Mouse (Mus musculus): Measurements from ENCODE around the gene Ano1. TPM values are rescaled to one million over a fixed set of nuclear protein-coding genes. Genes with fewer than 3 reads are reported as not detected.

Ano1 gene
- polyA plus RNA-seq (2012; ENCODE audit: insufficient read depth, low replicate concordance), result not detected in 2 replicates

DNA sequence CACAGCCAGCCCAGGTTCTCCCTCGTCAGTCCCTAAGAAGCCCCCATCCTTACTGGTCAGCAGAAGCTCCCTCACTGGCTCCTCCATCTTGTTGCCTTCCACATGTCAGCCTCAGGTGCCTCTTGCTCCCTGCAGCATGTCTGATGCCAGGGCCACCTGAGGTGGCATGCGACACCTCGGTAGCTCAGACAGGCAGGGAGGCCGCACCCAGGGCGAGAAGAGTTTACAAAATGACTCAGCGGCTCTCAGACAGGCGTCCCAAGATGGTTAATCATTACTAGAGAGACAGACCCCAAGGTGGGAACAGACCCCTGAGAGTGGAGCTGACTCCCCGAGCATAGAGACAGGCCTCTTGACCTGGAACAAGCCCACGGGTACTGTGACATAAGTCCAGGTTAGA lies at the start of gene Ano1:
Ano1 (minus strand) TSS at position 142 of the 400 bp plus-strand sequence.
- Histone ChIP-seq H3K27me3 (replicated peaks) (peaks cover 74% of the 10 kb centered on the region), H3K9me3 (no peaks in the 10 kb centered on the region), H3K36me3 (replicated peaks; ENCODE audit: low read length) (no peaks in the 10 kb centered on the region), H3K4me3 (replicated peaks) (no peak within 1 kb of the TSS), H3K4me1 (no peaks in the 10 kb centered on the region)
- TF ChIP-seq FLI1 (IDR thresholded peaks at IDR 0.05; ENCODE audit: low read length) (no peak), GATA1 (IDR thresholded peaks at IDR 0.05; ENCODE audit: borderline replicate concordance, low read length) (no peak)

DNA sequence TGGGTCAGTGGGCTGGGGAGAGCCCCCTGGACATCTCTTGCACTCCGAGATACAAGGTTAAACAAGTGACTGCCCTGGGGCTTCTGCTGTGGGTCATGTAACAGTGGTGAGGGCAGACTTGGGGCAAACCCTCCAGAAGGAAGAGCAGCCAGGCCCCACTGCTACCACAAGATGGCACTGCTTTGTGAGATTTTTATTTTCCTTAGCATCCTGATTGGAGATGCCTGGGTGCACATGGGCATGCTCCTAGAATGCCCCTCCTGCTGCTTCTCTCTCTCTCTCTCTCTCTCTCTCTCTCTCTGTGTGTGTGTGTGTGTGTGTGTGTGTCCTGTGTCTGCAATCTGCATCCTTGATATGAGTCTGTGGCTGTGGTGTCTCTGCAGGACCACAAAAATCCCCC lies 46.7 kb upstream of the Ano1 start:
- no peaks in the 10 kb centered on the region for H3K9me3 ChIP-seq
- no peak overlapping the region for H3K4me3 ChIP-seq (replicated peaks)
- no peak for TF ChIP-seq FLI1 (IDR thresholded peaks at IDR 0.05; ENCODE audit: low read length)
- TF ChIP-seq GATA1 (IDR thresholded peaks at IDR 0.05; ENCODE audit: borderline replicate concordance, low read length), result no peak
- H3K4me1 ChIP-seq, result peaks cover 14% of the 10 kb centered on the region
- H3K36me3 ChIP-seq (replicated peaks; ENCODE audit: low read length), result no peaks in the 10 kb centered on the region
- peaks cover 81% of the 10 kb centered on the region for H3K27me3 ChIP-seq (replicated peaks)

- H3K27me3 ChIP-seq (replicated peaks), result peaks cover 76% of the 10 kb centered on the region
- no peaks in the 10 kb centered on the region for H3K36me3 ChIP-seq (replicated peaks; ENCODE audit: low read length)
- 0 out of 2 replicates have a peak, but pooled peaks cover 3% of the 10 kb centered on the region for H3K4me1 ChIP-seq
- H3K4me3 ChIP-seq (replicated peaks), result no peak overlapping the region
- no peaks in the 10 kb centered on the region for H3K9me3 ChIP-seq
- TF ChIP-seq FLI1 (IDR thresholded peaks at IDR 0.05; ENCODE audit: low read length), result no peak
- TF ChIP-seq GATA1 (IDR thresholded peaks at IDR 0.05; ENCODE audit: borderline replicate concordance, low read length), result no peak
Observed at GRCm38 (mm10) chr7:144796986-144797735, 45.4 kb upstream of the Ano1 start.

- no peak for TF ChIP-seq FLI1 (IDR thresholded peaks at IDR 0.05; ENCODE audit: low read length)
- TF ChIP-seq GATA1 (IDR thresholded peaks at IDR 0.05; ENCODE audit: borderline replicate concordance, low read length), result no peak
- Histone ChIP-seq H3K4me1 (0 out of 2 replicates have a peak, but pooled peaks cover 3% of the 10 kb centered on the region), H3K9me3 (0 out of 2 replicates have a peak, but pooled peaks cover 5% of the 10 kb centered on the region), H3K36me3 (replicated peaks; ENCODE audit: low read length) (no peaks in the 10 kb centered on the region), H3K4me3 (replicated peaks) (no peak overlapping the region), H3K27me3 (replicated peaks) (peaks cover 71% of the 10 kb centered on the region)
Observed at GRCm38 (mm10) chr7:144795976-144796474, 44.3 kb upstream of the Ano1 start.

DNA sequence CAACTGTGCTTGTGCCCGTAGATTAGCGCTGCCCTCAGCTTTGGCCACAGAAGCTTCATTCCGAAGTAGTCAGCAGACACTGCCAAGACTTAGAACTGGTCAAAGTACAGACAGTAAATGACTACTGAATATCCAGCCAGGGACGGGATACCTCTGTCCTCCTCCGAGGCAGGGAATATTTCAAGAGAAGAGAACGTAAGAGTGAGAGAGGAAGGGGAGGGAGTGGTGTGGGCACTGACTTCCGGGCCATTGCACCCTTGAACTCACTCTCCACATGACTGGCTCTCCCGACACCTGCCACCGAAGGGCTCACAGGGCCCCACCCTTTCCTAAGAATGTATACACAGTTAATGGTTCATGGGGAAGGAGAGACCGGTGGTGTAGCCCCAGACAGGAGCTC lies 41.5 kb upstream of the Ano1 start:
- no peaks in the 10 kb centered on the region for H3K36me3 ChIP-seq (replicated peaks; ENCODE audit: low read length)
- H3K4me3 ChIP-seq (replicated peaks), result no peak overlapping the region
- TF ChIP-seq GATA1 (IDR thresholded peaks at IDR 0.05; ENCODE audit: borderline replicate concordance, low read length), result no peak
- no peak for TF ChIP-seq FLI1 (IDR thresholded peaks at IDR 0.05; ENCODE audit: low read length)
- H3K9me3 ChIP-seq, result 0 out of 2 replicates have a peak, but pooled peaks cover 5% of the 10 kb centered on the region
- H3K4me1 ChIP-seq, result peaks cover 12% of the 10 kb centered on the region
- peaks cover 60% of the 10 kb centered on the region for H3K27me3 ChIP-seq (replicated peaks)

DNA sequence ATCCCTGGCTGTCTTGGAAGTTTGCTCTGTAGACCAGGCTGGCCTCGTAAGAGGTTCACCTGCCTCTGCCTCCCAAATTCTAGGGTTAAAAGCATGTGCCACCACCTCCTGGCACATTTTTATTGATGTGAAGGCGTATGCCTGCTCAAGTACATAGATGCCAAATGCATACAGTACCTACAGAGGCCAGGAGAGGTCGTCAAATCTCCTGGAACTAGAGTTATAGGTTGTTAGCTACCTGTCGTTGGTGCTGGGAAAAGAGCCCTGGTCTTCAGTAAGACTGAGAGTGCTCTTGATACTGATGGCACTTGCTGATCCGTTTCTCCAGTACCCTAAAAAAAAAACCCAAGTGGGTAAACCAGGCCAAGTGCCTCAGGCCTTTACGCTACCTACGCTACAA lies 39.7 kb upstream of the Ano1 start:
- TF ChIP-seq GATA1 (IDR thresholded peaks at IDR 0.05; ENCODE audit: borderline replicate concordance, low read length) (no peak), FLI1 (IDR thresholded peaks at IDR 0.05; ENCODE audit: low read length) (no peak)
- H3K36me3 ChIP-seq (replicated peaks; ENCODE audit: low read length), result no peaks in the 10 kb centered on the region
- H3K4me3 ChIP-seq (replicated peaks), result no peak overlapping the region
- peaks cover 28% of the 10 kb centered on the region for H3K4me1 ChIP-seq
- H3K27me3 ChIP-seq (replicated peaks), result peaks cover 53% of the 10 kb centered on the region
- H3K9me3 ChIP-seq, result 0 out of 2 replicates have a peak, but pooled peaks cover 5% of the 10 kb centered on the region

DNA sequence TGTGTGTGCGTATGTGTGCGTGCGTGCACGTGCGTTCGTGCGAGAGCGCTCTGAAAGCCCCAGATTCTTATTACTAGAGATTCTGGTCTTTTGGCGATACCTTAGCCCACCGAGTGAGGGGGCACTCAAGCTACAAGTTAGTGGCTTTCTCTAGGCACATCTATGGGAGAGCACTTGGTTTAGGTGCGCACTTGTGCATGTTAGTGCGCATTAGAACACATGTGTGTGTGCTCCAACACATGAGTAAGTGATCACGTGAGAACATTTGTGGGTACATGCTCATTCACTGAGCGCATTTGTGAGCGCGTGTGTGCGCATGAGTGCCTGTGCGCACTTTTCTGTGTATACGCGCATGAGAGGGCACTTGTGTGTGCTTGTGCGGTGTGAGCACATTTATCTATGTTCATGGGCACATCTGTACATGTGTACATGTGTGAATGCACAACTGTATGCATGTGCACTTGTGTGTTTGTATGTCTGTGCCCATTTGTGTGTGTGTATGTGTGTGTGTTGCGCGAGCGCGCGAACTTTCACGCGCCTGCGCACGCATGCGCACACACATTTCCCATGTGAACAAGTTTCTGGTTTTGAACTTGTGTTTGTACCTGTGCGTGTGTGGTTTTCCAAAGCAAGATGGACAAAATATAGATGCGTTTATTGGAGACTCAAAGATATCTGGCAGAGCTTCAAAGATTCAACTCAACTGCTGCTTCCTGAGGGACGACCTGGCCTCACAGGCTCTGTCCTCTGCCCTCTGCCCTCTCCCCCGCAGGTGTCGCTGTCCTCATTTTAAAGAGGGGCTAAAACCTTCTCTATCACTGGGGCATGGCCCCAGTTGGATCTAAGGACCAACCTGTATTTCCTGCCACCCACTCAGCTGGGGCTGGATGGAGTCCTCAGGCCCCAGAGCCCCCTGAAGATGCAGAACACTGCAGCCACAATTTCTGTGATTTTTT lies 38.1 kb upstream of the Ano1 start:
- peak overlapping the region; percentile 44 for H3K4me3 ChIP-seq (replicated peaks)
- peaks cover 55% of the 10 kb centered on the region for H3K27me3 ChIP-seq (replicated peaks)
- TF ChIP-seq GATA1 (IDR thresholded peaks at IDR 0.05; ENCODE audit: borderline replicate concordance, low read length), result no peak
- TF ChIP-seq FLI1 (IDR thresholded peaks at IDR 0.05; ENCODE audit: low read length), result no peak
- peaks cover 43% of the 10 kb centered on the region for H3K4me1 ChIP-seq
- H3K9me3 ChIP-seq, result 0 out of 2 replicates have a peak, but pooled peaks cover 5% of the 10 kb centered on the region
- no peaks in the 10 kb centered on the region for H3K36me3 ChIP-seq (replicated peaks; ENCODE audit: low read length)

GRCm38 (mm10) chr7:144788631-144789030 lies 36.9 kb upstream of the Ano1 start:
- H3K27me3 ChIP-seq (replicated peaks), result peaks cover 53% of the 10 kb centered on the region
- 0 out of 2 replicates have a peak, but pooled peaks cover 5% of the 10 kb centered on the region for H3K9me3 ChIP-seq
- H3K36me3 ChIP-seq (replicated peaks; ENCODE audit: low read length), result no peaks in the 10 kb centered on the region
- peaks cover 55% of the 10 kb centered on the region for H3K4me1 ChIP-seq
- TF ChIP-seq GATA1 (IDR thresholded peaks at IDR 0.05; ENCODE audit: borderline replicate concordance, low read length) (no peak), FLI1 (IDR thresholded peaks at IDR 0.05; ENCODE audit: low read length) (no peak)
- H3K4me3 ChIP-seq (replicated peaks), result no peak overlapping the region

DNA sequence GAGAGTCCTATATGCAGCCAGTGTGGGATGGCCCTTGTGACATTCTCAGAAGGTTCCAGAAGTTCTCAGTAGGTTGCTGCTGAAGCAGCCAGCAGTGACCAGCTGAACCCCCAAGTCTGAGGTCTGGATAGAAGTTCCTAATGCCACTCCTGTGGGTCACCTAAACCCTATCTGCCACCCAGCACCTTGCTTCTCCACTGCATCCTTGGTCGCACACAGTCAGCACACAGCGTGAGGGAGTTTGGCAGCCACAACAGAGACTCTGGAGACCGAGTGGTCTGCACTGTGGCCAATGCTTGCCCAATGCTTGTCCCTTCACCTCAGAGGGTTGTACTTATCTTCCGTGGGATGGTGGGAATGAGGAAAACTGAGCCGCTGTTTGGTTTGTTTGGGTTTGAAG lies 35.7 kb upstream of the Ano1 start:
- Histone ChIP-seq H3K4me3 (replicated peaks) (no peak overlapping the region), H3K4me1 (peaks cover 63% of the 10 kb centered on the region), H3K9me3 (0 out of 2 replicates have a peak, but pooled peaks cover 5% of the 10 kb centered on the region), H3K27me3 (replicated peaks) (peaks cover 55% of the 10 kb centered on the region), H3K36me3 (replicated peaks; ENCODE audit: low read length) (no peaks in the 10 kb centered on the region)
- TF ChIP-seq GATA1 (IDR thresholded peaks at IDR 0.05; ENCODE audit: borderline replicate concordance, low read length) (no peak), FLI1 (IDR thresholded peaks at IDR 0.05; ENCODE audit: low read length) (no peak)
